Mouse (Mus musculus): ENCODE data around the gene Scaf1. TPM values are rescaled to one million over a fixed set of nuclear protein-coding genes. Genes with fewer than 3 reads are reported as not detected.
"Not testable (repeated sequence)": the region's sequence is repeated elsewhere in the genome, so short reads cannot be mapped to it uniquely, and the experiment has no call there.

Gene Scaf1
- total RNA-seq, 2 experiments from 2014 or later: 41.7 to 44.3 TPM

GRCm38 (mm10) chr7:45037720-45038361, 21.7 kb upstream of the Scaf1 start:
- DNase-seq: peak; percentile 69
- intact Hi-C loops (cut with DNase I): no loop called here
- H3K27ac ChIP-seq: no peak overlapping the region
- H3K4me3 ChIP-seq: no peak overlapping the region
- TF ChIP-seq CTCF (IDR thresholded peaks at IDR 0.05): peak; percentile 82

- no peak overlapping the region for H3K4me3 ChIP-seq
- intact Hi-C loops (cut with DNase I): no loop called here
- no peak for TF ChIP-seq CTCF (IDR thresholded peaks at IDR 0.05)
- no peak overlapping the region for H3K27ac ChIP-seq
- no peak for DNase-seq
Measured at GRCm38 (mm10) chr7:45036702-45037101, 20.5 kb upstream of the Scaf1 start.

- Histone ChIP-seq H3K27ac (no peak overlapping the region), H3K4me3 (no peak overlapping the region)
- DNase-seq: no peak
- TF ChIP-seq CTCF (IDR thresholded peaks at IDR 0.05): no peak
- intact Hi-C loops (cut with DNase I): no loop called here
Measured at GRCm38 (mm10) chr7:45035631-45036030, 19.5 kb upstream of the Scaf1 start.

GRCm38 (mm10) chr7:45033722-45034359, 17.7 kb upstream of the Scaf1 start:
- no peak for TF ChIP-seq CTCF (IDR thresholded peaks at IDR 0.05)
- Histone ChIP-seq H3K4me3 (no peak overlapping the region), H3K27ac (no peak overlapping the region)
- no peak for DNase-seq
- intact Hi-C loops (cut with DNase I): no loop called here

- DNase-seq: no peak
- Histone ChIP-seq H3K4me3 (no peak overlapping the region), H3K27ac (no peak overlapping the region)
- intact Hi-C loops (cut with DNase I): no loop called here
- no peak for TF ChIP-seq CTCF (IDR thresholded peaks at IDR 0.05)
Measured at GRCm38 (mm10) chr7:45030857-45031256, 14.7 kb upstream of the Scaf1 start.

- no peak for DNase-seq
- Histone ChIP-seq H3K4me3 (no peak overlapping the region), H3K27ac (no peak overlapping the region)
- no peak for TF ChIP-seq CTCF (IDR thresholded peaks at IDR 0.05)
- intact Hi-C loops (cut with DNase I): no loop called here
Measured at GRCm38 (mm10) chr7:45029995-45030394, 13.8 kb upstream of the Scaf1 start.

GRCm38 (mm10) chr7:45028351-45028750, 12.2 kb upstream of the Scaf1 start:
- Histone ChIP-seq H3K27ac (no peak overlapping the region), H3K4me3 (no peak overlapping the region)
- intact Hi-C loops (cut with DNase I): no loop called here
- no peak for DNase-seq
- TF ChIP-seq CTCF (IDR thresholded peaks at IDR 0.05): no peak

GRCm38 (mm10) chr7:45027761-45028160, 11.6 kb upstream of the Scaf1 start:
- intact Hi-C loops (cut with DNase I): no loop called here
- Histone ChIP-seq H3K4me3 (no peak overlapping the region), H3K27ac (no peak overlapping the region)
- no peak for DNase-seq
- no peak for TF ChIP-seq CTCF (IDR thresholded peaks at IDR 0.05)

- peak overlapping the region; percentile 87 for H3K27ac ChIP-seq
- H3K4me3 ChIP-seq: no peak overlapping the region
- DNase-seq: no peak
- intact Hi-C loops (cut with DNase I): no loop called here
- TF ChIP-seq CTCF (IDR thresholded peaks at IDR 0.05): no peak
Measured at GRCm38 (mm10) chr7:45026256-45026655, 10.1 kb upstream of the Scaf1 start.

- no peak overlapping the region for H3K4me3 ChIP-seq
- TF ChIP-seq CTCF (IDR thresholded peaks at IDR 0.05): no peak
- peak; percentile 77 for DNase-seq
- H3K27ac ChIP-seq: peak overlapping the region; percentile 87
- intact Hi-C loops (cut with DNase I): no loop called here
Measured at GRCm38 (mm10) chr7:45025601-45026220, 9.5 kb upstream of the Scaf1 start.

- Histone ChIP-seq H3K4me3 (no peak overlapping the region), H3K27ac (peak overlapping the region; percentile 87)
- intact Hi-C loops (cut with DNase I): no loop called here
- no peak for DNase-seq
- no peak for TF ChIP-seq CTCF (IDR thresholded peaks at IDR 0.05)
Measured at GRCm38 (mm10) chr7:45024281-45025248, 8.4 kb upstream of the Scaf1 start.

GRCm38 (mm10) chr7:45023711-45024110, 7.5 kb upstream of the Scaf1 start:
- H3K27ac ChIP-seq; intact Hi-C loops (cut with DNase I); H3K4me3 ChIP-seq; DNase-seq: not testable (repeated sequence)
- TF ChIP-seq CTCF (IDR thresholded peaks at IDR 0.05): peak; percentile 49

Measured in gastrocnemius, adult 2 months (tissue).